Mouse (Mus musculus) right cerebral cortex, postnatal 25 days (tissue): ENCODE data around the gene Gm13101.
"Not testable (repeated sequence)": the region's sequence is repeated elsewhere in the genome, so short reads cannot be mapped to it uniquely, and the experiment has no call there.

Source experiments
- DNase-seq: peaks from one replicate; pipeline ENCODE4 v3.0.0; 2022

Gene Gm13101

GRCm38 (mm10) chr4:143966850-143967249 is at the start of gene Gm13101:
Gene Gm13101, minus strand, starts transcription at chr4:143966950.
- DNase-seq, result not testable (repeated sequence)

GRCm38 (mm10) chr4:143994269-143994668 is 27.5 kb upstream of the Gm13101 start, which contains the start of gene Pramef17:
Gene Pramef17, minus strand, starts transcription at chr4:143994369.
- not testable (repeated sequence) for DNase-seq

DNA sequence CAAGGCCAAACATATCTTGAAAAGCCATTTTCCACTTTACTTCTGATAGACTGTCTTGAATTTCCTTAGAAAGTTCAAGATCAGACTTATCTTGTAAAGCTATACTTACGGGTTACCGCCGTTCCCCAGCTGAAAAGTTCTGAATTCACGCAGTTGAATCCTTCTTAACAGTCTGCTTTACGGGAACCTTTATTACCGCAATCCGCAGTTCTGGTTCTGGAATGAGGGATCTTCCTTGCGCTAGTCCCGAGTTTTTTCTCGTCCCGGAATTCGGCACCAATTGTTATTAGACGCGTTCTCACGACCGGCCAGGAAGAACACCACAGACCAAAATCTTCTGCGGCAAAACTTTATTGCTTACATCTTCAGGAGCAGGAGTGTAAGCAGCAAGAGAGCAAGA is 21.4 kb upstream of the Gm13101 start:
- peak; percentile 41 for DNase-seq

DNA sequence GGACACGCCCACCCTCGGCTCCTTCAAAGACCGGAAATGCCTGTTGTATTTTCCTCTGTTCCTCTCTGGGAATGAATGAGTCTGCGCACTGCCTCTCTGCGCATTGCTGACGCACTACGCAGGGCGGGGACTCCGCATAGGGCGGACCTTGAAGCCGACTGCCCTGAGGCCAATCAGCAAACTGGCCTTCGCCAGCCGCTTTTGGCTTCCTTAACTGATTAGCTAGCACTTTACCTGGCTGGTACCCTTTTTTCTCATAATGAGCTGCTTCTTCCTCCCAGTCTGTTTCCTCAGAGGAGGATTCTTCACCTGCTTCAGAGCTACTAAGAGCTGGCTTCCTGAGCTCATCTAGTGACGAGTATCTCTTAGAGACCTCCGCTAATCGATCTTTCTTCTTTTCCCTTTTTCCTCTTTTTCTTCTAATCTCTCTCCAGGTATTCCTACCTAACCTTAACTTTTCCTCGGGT is 20.8 kb upstream of the Gm13101 start:
- DNase-seq, result peak; percentile 17

DNA sequence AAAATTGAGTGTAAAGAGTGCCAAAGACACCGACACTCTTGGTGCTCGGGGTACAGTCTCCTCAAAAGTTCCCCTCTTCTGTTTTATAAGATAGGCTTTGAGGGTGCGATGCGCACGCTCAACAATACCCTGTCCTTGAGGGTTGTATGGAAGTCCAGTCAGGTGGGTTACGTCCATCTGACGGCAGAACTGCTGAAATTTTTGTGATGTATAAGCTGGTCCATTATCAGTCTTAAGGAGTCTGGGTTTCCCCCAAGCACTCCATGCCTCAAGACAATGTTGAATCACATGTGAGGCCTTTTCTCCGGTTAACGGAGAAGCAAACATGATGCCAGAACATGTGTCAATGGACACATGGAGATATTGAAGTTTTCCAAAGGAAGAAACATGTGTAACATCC is 19.0 kb upstream of the Gm13101 start:
- peak; percentile 17 for DNase-seq

GRCm38 (mm10) chr4:143985165-143985564 is 18.4 kb upstream of the Gm13101 start:
- peak; percentile 3 for DNase-seq

DNA sequence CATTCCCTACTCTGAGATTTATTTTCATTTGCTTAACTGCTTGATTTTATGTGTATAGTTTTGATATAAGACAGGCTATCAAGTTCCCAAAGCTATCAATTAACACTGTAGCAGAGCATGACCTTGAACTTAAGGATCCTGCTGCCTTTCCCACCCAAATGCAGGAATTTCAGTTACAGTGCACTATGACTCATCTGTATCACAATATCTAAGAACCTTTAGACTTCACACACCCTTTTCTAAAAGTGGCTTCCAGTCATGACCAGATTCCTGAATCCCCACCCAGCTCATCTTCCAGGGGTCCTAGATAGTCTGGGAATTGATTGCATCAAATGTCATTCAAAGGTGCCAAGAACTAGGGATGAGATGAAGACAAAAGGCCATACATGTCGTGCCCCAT is 16.7 kb upstream of the Gm13101 start:
- not testable (repeated sequence) for DNase-seq

DNA sequence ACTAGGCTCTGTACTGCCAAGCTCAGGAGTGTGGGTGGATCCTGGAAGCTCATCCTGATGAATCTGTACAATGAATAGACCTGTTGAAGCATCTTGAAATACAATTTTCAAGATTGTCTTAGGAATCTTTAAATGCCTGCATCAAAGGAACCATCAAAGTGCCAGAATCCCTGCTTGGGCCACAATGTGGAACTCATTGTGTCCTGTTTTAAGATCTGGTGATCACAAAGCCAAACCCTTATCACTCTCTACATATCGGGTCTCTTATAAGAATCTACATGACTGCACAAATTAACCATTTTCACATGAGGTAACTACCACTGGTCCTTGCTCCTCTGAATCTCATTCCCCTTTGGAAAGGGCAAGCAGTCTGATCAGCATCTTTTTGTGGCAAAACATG is 15.8 kb downstream of the Gm13101 start, which contains the start of gene Pramef25:
Gene Pramef25, minus strand, starts transcription at position 101 of the 400 bp plus-strand sequence.
- not testable (repeated sequence) for DNase-seq
